Mouse (Mus musculus) spleen, postnatal 36 days (tissue): Measurements from ENCODE around the gene Hk1.
A peak's percentile ranks its signal among the peaks of the same experiment; 100 is the strongest.

Source experiments
- DNase-seq, 2 experiments: peaks; one replicate each; pipeline ENCODE4 v3.0.0; 2022; ENCODE audit warnings: low spot score in 2 of 2, mixed read lengths in 1 of 2

The Hk1 gene

GRCm38 (mm10) chr10:62320402-62320978 is 59.2 kb downstream of the Hk1 start:
- DNase-seq = no peak

GRCm38 (mm10) chr10:62319154-62319553 is 60.6 kb downstream of the Hk1 start:
- no peak for DNase-seq

GRCm38 (mm10) chr10:62316467-62316866 is 63.2 kb downstream of the Hk1 start:
- no peak for DNase-seq

- no peak for DNase-seq
Measured at GRCm38 (mm10) chr10:62313885-62314424, 65.8 kb downstream of the Hk1 start.

GRCm38 (mm10) chr10:62313140-62313539 is 66.6 kb downstream of the Hk1 start:
- no peak for DNase-seq

GRCm38 (mm10) chr10:62311464-62311863 is 68.2 kb downstream of the Hk1 start:
- peak; percentile 44 to 56 for DNase-seq

- DNase-seq = no peak
Measured at GRCm38 (mm10) chr10:62310259-62311039, 69.3 kb downstream of the Hk1 start.

- DNase-seq = no peak
Measured at GRCm38 (mm10) chr10:62309593-62309992, 70.1 kb downstream of the Hk1 start.

- DNase-seq = no peak
Measured at GRCm38 (mm10) chr10:62308896-62309491, 70.7 kb downstream of the Hk1 start.

- DNase-seq = no peak
Measured at GRCm38 (mm10) chr10:62306483-62306882, 73.2 kb downstream of the Hk1 start.

- no peak for DNase-seq
Measured at GRCm38 (mm10) chr10:62305090-62305489, 74.6 kb downstream of the Hk1 start.

GRCm38 (mm10) chr10:62300006-62300827 is 79.5 kb downstream of the Hk1 start:
- DNase-seq = peak; percentile 8 to 20

- DNase-seq = no peak
Measured at GRCm38 (mm10) chr10:62296086-62296872, 83.4 kb downstream of the Hk1 start.

- no peak for DNase-seq
Measured at GRCm38 (mm10) chr10:62294112-62294511, 85.6 kb downstream of the Hk1 start.

GRCm38 (mm10) chr10:62287460-62288124 is 92.1 kb downstream of the Hk1 start:
- no peak for DNase-seq

- no peak for DNase-seq
Measured at GRCm38 (mm10) chr10:62283206-62283792, 96.4 kb downstream of the Hk1 start.

- no peak for DNase-seq
Measured at GRCm38 (mm10) chr10:62282782-62283181, 96.9 kb downstream of the Hk1 start.

- no peak for DNase-seq
Measured at GRCm38 (mm10) chr10:62279671-62280070, 100.0 kb downstream of the Hk1 start.

- DNase-seq = no peak
Measured at GRCm38 (mm10) chr10:62279066-62279465, 100.6 kb downstream of the Hk1 start.
